Mouse (Mus musculus) lung, postnatal 0 days (tissue): ENCODE results near the gene 2410004B18Rik. TPM values are rescaled to one million over a fixed set of nuclear protein-coding genes. Genes with fewer than 3 reads are reported as not detected.

Experiments
- ATAC-seq: fragments of 200-750 bp; cut with Nextera tagmentation; 2 replicates; pipeline ENCODE4 v1.8.0; 2017; ENCODE audit warnings: moderate library complexity
- DNase-seq: peaks from one replicate; pipeline ENCODE4 v3.0.0-alpha.2; 2016; ENCODE audit warnings: low spot score
- H3K27ac ChIP-seq: fragments of 300-500 bp; sonication (generic); 2 replicates; pipeline ENCODE4 v1.5.1; 2014; ENCODE audit warnings: antibody characterized with exemption, mild to moderate bottlenecking, low read length, mixed read lengths
- H3K27me3 ChIP-seq: fragments of 300-500 bp; sonication (generic); replicated peaks from 2 replicates; pipeline ENCODE4 v1.6.1; 2014; ENCODE audit warnings: low read length, mixed read lengths; ENCODE audit not compliant: insufficient read depth
- H3K36me3 ChIP-seq: fragments of 300-500 bp; sonication (generic); 2 replicates; pipeline ENCODE4 v1.6.1; 2014; ENCODE audit warnings: low read length, mixed read lengths; ENCODE audit not compliant: insufficient read depth
- H3K4me1 ChIP-seq: fragments of 300-500 bp; sonication (generic); 2 replicates; pipeline ENCODE4 v1.6.1; 2014; ENCODE audit warnings: antibody characterized with exemption, low read depth, low read length, mixed read lengths; ENCODE audit not compliant: insufficient read depth
- H3K4me2 ChIP-seq: fragments of 300-500 bp; sonication (generic); replicated peaks from 2 replicates; pipeline ENCODE4 v1.6.1; 2014; ENCODE audit warnings: low read depth, mild to moderate bottlenecking, low read length, moderate library complexity, mixed read lengths
- H3K4me3 ChIP-seq: fragments of 300-500 bp; sonication (generic); 2 replicates; pipeline ENCODE4 v1.5.1; 2014; ENCODE audit warnings: low read depth, low read length
- H3K9ac ChIP-seq: fragments of 300-500 bp; sonication (generic); replicated peaks from 2 replicates; pipeline ENCODE4 v1.6.1; 2014; ENCODE audit warnings: low read depth, mild to moderate bottlenecking
- H3K9me3 ChIP-seq: fragments of 300-500 bp; sonication (generic); 2 replicates; pipeline ENCODE4 v1.6.1; 2016; ENCODE audit warnings: low read length, mixed read lengths
- CTCF ChIP-seq: IDR thresholded peaks from 2 replicates; pipeline ENCODE4 v1.5.1; 2016; ENCODE audit warnings: antibody characterized with exemption, mild to moderate bottlenecking
- EP300 ChIP-seq: IDR thresholded peaks from 2 replicates; pipeline ENCODE4 v1.6.1; 2016; ENCODE audit warnings: antibody characterized with exemption, mild to moderate bottlenecking, control low read depth
- WGBS: fragments of 180-500 bp; shearing (Covaris S2); extraction: QIAGEN DNeasy Blood & Tissue Kit; methylation state at CpG from one replicate; pipeline ENCODE4 v1.1.7; 2014; 5-methylcytosine and 5-hydroxymethylcytosine counted together
- polyA plus RNA-seq: library from polyadenylated mRNA; unstranded; fragments of >200 nt; fragmentation: Nextera tagmentation; extraction: Ambion mirVana; gene quantifications from 2 replicates; pipeline ENCODE4 v1.2.1, GENCODE M21; 2015

2410004B18Rik gene
- polyA plus RNA-seq, 1 experiment from 2014 or later, result 40.2 TPM

GRCm38 (mm10) chr3:145939402-145939801 lies 1.6 kb downstream of the 2410004B18Rik start:
- Histone ChIP-seq H3K4me1 (peaks cover 11% of the 10 kb centered on the region; the same call in 1 of the 2 replicates), H3K27ac (no peak overlapping the region), H3K27me3 (no peaks in the 10 kb centered on the region), H3K9me3 (no peaks in the 10 kb centered on the region), H3K4me2 (peak overlapping the region; percentile 97; the same call in 1 of the 2 replicates), H3K4me3 (no peak overlapping the region), H3K9ac (0 out of 2 replicates have a peak overlapping the region, but pooled peaks have one; percentile 90), H3K36me3 (peaks cover 4% of the 10 kb centered on the region; the same call in 1 of the 2 replicates)
- ATAC-seq (no peak), DNase-seq (no peak)
- 81% methylated on average over 12 of the region's 12 CpGs for WGBS
- TF ChIP-seq EP300, result no peak

DNA sequence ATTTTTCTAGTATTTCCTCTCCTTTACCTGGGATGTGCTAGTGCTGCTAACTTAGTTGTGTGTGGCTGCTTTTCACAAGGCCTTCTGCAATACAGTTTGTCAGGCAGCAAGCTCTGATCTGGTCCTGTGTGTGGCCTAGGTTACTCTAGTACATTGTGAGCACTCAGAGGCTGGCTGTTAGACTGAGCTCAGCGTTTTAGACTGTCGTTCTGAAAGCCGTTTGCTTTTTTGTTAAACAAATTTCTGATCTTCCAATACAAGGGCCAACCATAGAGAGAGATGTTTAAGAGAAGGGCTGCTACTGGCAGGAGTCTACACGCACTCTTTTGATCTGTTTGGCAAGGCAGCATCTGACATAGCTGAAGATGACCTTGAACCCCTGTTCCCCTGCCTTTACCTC lies 2.2 kb downstream of the 2410004B18Rik start:
- no peak for TF ChIP-seq EP300
- TF ChIP-seq CTCF, result no peak
- peaks cover 11% of the 10 kb centered on the region; the same call in 1 of the 2 replicates for H3K4me1 ChIP-seq
- 74% methylated on average over 4 of the region's 4 CpGs for WGBS
- no peaks in the 10 kb centered on the region for H3K27me3 ChIP-seq
- no peak overlapping the region for H3K27ac ChIP-seq
- peaks cover 4% of the 10 kb centered on the region; the same call in 1 of the 2 replicates for H3K36me3 ChIP-seq
- no peak for DNase-seq
- H3K9ac ChIP-seq, result no peak overlapping the region
- H3K9me3 ChIP-seq, result no peaks in the 10 kb centered on the region
- ATAC-seq, result no peak
- H3K4me2 ChIP-seq, result no peak overlapping the region
- H3K4me3 ChIP-seq, result no peak overlapping the region

DNA sequence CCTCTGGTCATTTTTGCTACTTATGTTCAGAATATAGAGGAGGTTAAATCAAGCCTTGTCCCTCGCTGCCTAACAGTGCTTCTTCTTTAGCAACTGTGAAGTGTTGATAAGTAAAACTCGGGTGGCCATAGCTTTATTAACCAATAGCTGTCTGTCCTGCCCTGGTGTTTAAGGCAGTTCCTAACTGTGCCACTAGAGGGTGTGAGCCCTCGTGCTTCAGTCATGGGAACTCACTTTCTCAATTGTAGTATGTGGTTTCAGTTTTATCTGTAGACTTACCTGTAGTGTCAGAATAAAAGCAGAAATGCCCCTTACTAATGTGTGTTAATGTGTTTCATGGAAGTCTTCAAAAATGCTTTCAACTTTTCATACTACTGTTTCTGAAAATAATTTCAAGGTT lies 4.2 kb downstream of the 2410004B18Rik start:
- Histone ChIP-seq H3K4me2 (no peak overlapping the region), H3K4me1 (peaks cover 11% of the 10 kb centered on the region), H3K27ac (no peak overlapping the region), H3K9me3 (no peaks in the 10 kb centered on the region), H3K27me3 (no peaks in the 10 kb centered on the region), H3K9ac (no peak overlapping the region), H3K4me3 (no peak overlapping the region), H3K36me3 (peaks cover 4% of the 10 kb centered on the region; the same call in 1 of the 2 replicates)
- DNase-seq (peak; percentile 79), ATAC-seq (peak; percentile 23)
- TF ChIP-seq EP300 (no peak), CTCF (peak; percentile 96)
- whole genome bisulfite sequencing, result 6% methylated on average over 3 of the region's 3 CpGs

GRCm38 (mm10) chr3:145944348-145944747 lies 6.5 kb downstream of the 2410004B18Rik start:
- Histone ChIP-seq H3K27ac (no peak overlapping the region), H3K36me3 (peaks cover 4% of the 10 kb centered on the region; the same call in 1 of the 2 replicates), H3K4me2 (no peak overlapping the region), H3K4me1 (peaks cover under 1% of the 10 kb centered on the region), H3K9ac (no peak overlapping the region), H3K4me3 (no peak overlapping the region), H3K9me3 (no peaks in the 10 kb centered on the region), H3K27me3 (no peaks in the 10 kb centered on the region)
- DNase-seq (no peak), ATAC-seq (no peak)
- 81% methylated on average over 7 of the region's 7 CpGs for WGBS
- TF ChIP-seq CTCF (no peak), EP300 (no peak)

DNA sequence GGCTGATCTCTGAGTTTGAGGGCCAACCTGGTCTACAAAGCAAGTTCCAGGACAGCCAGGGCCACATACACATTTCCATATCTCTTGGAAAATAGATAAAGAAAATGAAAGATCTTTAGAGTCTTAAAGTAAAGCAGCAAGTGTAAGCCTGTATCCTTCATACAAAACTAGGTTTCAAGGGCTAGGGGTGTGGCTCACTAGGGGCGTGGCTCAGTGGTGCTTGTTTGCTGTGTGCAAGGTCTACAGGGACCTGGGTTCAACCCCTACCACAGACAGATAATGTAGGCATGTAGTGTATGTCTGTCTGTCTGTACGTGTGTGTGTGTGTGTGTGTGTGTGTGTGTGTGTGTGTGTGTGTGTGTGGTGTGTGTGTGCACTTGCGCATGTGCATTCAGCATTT lies 8.1 kb downstream of the 2410004B18Rik start:
- H3K27me3 ChIP-seq, result no peaks in the 10 kb centered on the region
- no peak for DNase-seq
- no peaks in the 10 kb centered on the region for H3K9me3 ChIP-seq
- ATAC-seq, result no peak
- 88% methylated on average over 3 of the region's 3 CpGs for WGBS
- no peak for TF ChIP-seq CTCF
- TF ChIP-seq EP300, result no peak
- H3K9ac ChIP-seq, result no peak overlapping the region
- no peak overlapping the region for H3K4me2 ChIP-seq
- H3K36me3 ChIP-seq, result peaks cover 4% of the 10 kb centered on the region; the same call in 1 of the 2 replicates
- H3K27ac ChIP-seq, result no peak overlapping the region
- no peak overlapping the region for H3K4me3 ChIP-seq
- H3K4me1 ChIP-seq, result no peaks in the 10 kb centered on the region; the same call in 1 of the 2 replicates

DNA sequence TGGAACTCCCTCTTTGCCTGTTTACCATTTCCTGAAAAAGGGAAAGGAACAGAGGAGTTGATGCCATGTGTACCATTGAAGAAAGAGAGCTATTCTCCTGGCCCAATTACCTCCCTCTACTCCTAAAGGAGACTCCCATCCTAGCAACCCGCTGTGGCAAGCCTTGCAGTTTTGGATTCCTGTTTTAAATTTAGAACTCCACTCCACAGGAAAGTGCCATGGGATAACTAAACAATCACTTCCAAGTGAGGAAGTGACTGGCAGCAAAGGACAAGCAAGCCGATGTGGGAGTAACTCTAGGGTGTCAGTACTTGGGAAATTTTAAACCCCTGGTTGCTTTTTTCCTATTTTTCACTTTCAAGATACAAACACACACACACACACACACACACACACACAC lies 8.8 kb downstream of the 2410004B18Rik start:
- 0 out of 2 replicates have a peak overlapping the region, but pooled peaks have one; percentile 27 for H3K27ac ChIP-seq
- WGBS, result 20% methylated on average over 2 of the region's 2 CpGs
- no peaks in the 10 kb centered on the region for H3K27me3 ChIP-seq
- DNase-seq, result no peak
- ATAC-seq, result no peak
- no peaks in the 10 kb centered on the region for H3K9me3 ChIP-seq
- H3K36me3 ChIP-seq, result peaks cover 4% of the 10 kb centered on the region; the same call in 1 of the 2 replicates
- H3K4me2 ChIP-seq, result no peak overlapping the region
- no peaks in the 10 kb centered on the region; the same call in 1 of the 2 replicates for H3K4me1 ChIP-seq
- TF ChIP-seq CTCF, result no peak
- TF ChIP-seq EP300, result no peak
- H3K9ac ChIP-seq, result no peak overlapping the region
- no peak overlapping the region for H3K4me3 ChIP-seq
